Mouse (Mus musculus) liver, embryonic 13.5 days (tissue): ENCODE data around the gene Rimklb. TPM values are rescaled to one million over a fixed set of nuclear protein-coding genes. Genes with fewer than 3 reads are reported as not detected.

ENCODE experiments used
- ATAC-seq: fragments of 200-750 bp; cut with Nextera tagmentation; 2 replicates; pipeline ENCODE4 v1.8.0; 2017; ENCODE audit warnings: low read depth, mild to moderate bottlenecking, moderate number of reproducible peaks, moderate library complexity
- DNase-seq: peaks from one replicate; pipeline ENCODE4 v3.0.0; 2022
- H3K27ac ChIP-seq: fragments of 300-500 bp; sonication (generic); 2 replicates; pipeline ENCODE4 v1.5.1; 2015; ENCODE audit warnings: moderate library complexity, mild to moderate bottlenecking, inconsistent platforms
- H3K27me3 ChIP-seq: fragments of 300-500 bp; sonication (generic); 2 replicates; pipeline ENCODE4 v1.6.1; 2015; ENCODE audit warnings: mild to moderate bottlenecking, inconsistent platforms
- H3K36me3 ChIP-seq: fragments of 300-500 bp; sonication (generic); 2 replicates; pipeline ENCODE4 v1.6.1; 2015; ENCODE audit warnings: mild to moderate bottlenecking, inconsistent platforms
- H3K4me1 ChIP-seq: fragments of 300-500 bp; sonication (generic); replicated peaks from 2 replicates; pipeline ENCODE4 v1.6.1; 2015; ENCODE audit warnings: inconsistent platforms
- H3K4me2 ChIP-seq: fragments of 300-500 bp; sonication (generic); 2 replicates; pipeline ENCODE4 v1.6.1; 2015; ENCODE audit warnings: inconsistent platforms, mild to moderate bottlenecking, moderate library complexity
- H3K4me3 ChIP-seq: fragments of 300-500 bp; sonication (generic); replicated peaks from 2 replicates; pipeline ENCODE4 v1.5.1; 2015; ENCODE audit warnings: mild to moderate bottlenecking, inconsistent platforms
- H3K9ac ChIP-seq: fragments of 300-500 bp; sonication (generic); 2 replicates; pipeline ENCODE4 v1.6.1; 2015; ENCODE audit warnings: mild to moderate bottlenecking, inconsistent platforms
- H3K9me3 ChIP-seq: fragments of 300-500 bp; sonication (generic); replicated peaks from 2 replicates; pipeline ENCODE4 v1.6.1; 2016; ENCODE audit warnings: inconsistent platforms
- WGBS: fragments of 180-500 bp; shearing (Covaris S2); methylation state at CpG from one replicate; pipeline ENCODE4 v1.1.7; 2015; ENCODE audit not compliant: insufficient replicate concordance; 5-methylcytosine and 5-hydroxymethylcytosine counted together
- polyA plus RNA-seq: library from polyadenylated mRNA; unstranded; fragments of >200 nt; fragmentation: Nextera tagmentation; extraction: Ambion mirVana; gene quantifications from 2 replicates; pipeline ENCODE4 v1.2.1, GENCODE M21; 2015

Gene Rimklb
- polyA plus RNA-seq, 1 experiment from 2014 or later: 1.3 TPM

GRCm38 (mm10) chr6:122416347-122416746 lies 82.2 kb downstream of the Rimklb start:
- no peaks in the 10 kb centered on the region for H3K27me3 ChIP-seq
- ATAC-seq (no peak), DNase-seq (no peak)
- H3K9me3 ChIP-seq: no peaks in the 10 kb centered on the region
- H3K36me3 ChIP-seq: no peaks in the 10 kb centered on the region
- H3K9ac ChIP-seq: no peak overlapping the region
- H3K4me3 ChIP-seq: no peak overlapping the region
- 48% methylated on average over 4 of the region's 4 CpGs for WGBS
- peaks cover 11% of the 10 kb centered on the region; the same call in 1 of the 2 replicates for H3K4me1 ChIP-seq
- H3K27ac ChIP-seq: no peak overlapping the region
- no peak overlapping the region for H3K4me2 ChIP-seq

- H3K4me1 ChIP-seq: peaks cover 11% of the 10 kb centered on the region; the same call in 1 of the 2 replicates
- no peak overlapping the region for H3K4me3 ChIP-seq
- no peaks in the 10 kb centered on the region for H3K36me3 ChIP-seq
- 75% methylated on average over 8 of the region's 8 CpGs for WGBS
- no peak overlapping the region for H3K4me2 ChIP-seq
- ATAC-seq (no peak), DNase-seq (no peak)
- H3K27me3 ChIP-seq: no peaks in the 10 kb centered on the region
- no peak overlapping the region for H3K9ac ChIP-seq
- H3K27ac ChIP-seq: no peak overlapping the region
- H3K9me3 ChIP-seq: no peaks in the 10 kb centered on the region
Observed at GRCm38 (mm10) chr6:122411281-122411680, 87.3 kb downstream of the Rimklb start.

GRCm38 (mm10) chr6:122402240-122402639 lies 96.3 kb downstream of the Rimklb start:
- Histone ChIP-seq H3K36me3 (no peaks in the 10 kb centered on the region), H3K9me3 (no peaks in the 10 kb centered on the region), H3K27ac (no peak overlapping the region), H3K27me3 (0 out of 2 replicates have a peak, but pooled peaks cover 7% of the 10 kb centered on the region), H3K4me3 (no peak overlapping the region), H3K9ac (no peak overlapping the region), H3K4me1 (peaks cover 5% of the 10 kb centered on the region; the same call in 1 of the 2 replicates), H3K4me2 (no peak overlapping the region)
- 6% methylated on average over 3 of the region's 3 CpGs for WGBS
- ATAC-seq (no peak), DNase-seq (peak; percentile 34)

GRCm38 (mm10) chr6:122400263-122400662 lies 98.3 kb downstream of the Rimklb start:
- Histone ChIP-seq H3K9ac (no peak overlapping the region), H3K36me3 (peaks cover 3% of the 10 kb centered on the region; the same call in 1 of the 2 replicates), H3K27me3 (0 out of 2 replicates have a peak, but pooled peaks cover 7% of the 10 kb centered on the region), H3K4me2 (no peak overlapping the region), H3K4me3 (no peak overlapping the region), H3K9me3 (0 out of 2 replicates have a peak, but pooled peaks cover 4% of the 10 kb centered on the region), H3K4me1 (peaks cover 19% of the 10 kb centered on the region), H3K27ac (no peak overlapping the region)
- ATAC-seq: no peak
- WGBS: 76% methylated on average over 9 of the region's 9 CpGs
- DNase-seq: no peak

Other genes starting within 250 kb of the Rimklb start
- gene Klrg1, start 215.9 kb downstream of the Rimklb start, polyA plus RNA-seq: not detected in 2 replicates
- 105 and 116 TPM in 2 replicates for gene M6pr, start 190.0 kb downstream of the Rimklb start, polyA plus RNA-seq
- 2.1 and 2.2 TPM in 2 replicates for gene Phc1, start 158.2 kb downstream of the Rimklb start, polyA plus RNA-seq
- gene Mfap5, start 7.1 kb upstream of the Rimklb start, polyA plus RNA-seq: 0.42 and 0.58 TPM in 2 replicates
- not detected in 2 replicates for gene Aicda, start 55.0 kb upstream of the Rimklb start, polyA plus RNA-seq
- 2.8 and 3.8 TPM in 2 replicates for gene Apobec1, start 103.7 kb upstream of the Rimklb start, polyA plus RNA-seq
- gene Gdf3, start 111.3 kb upstream of the Rimklb start, polyA plus RNA-seq: 5.4 and 5.6 TPM in 2 replicates
- gene Dppa3, start 127.6 kb upstream of the Rimklb start, polyA plus RNA-seq: not detected in 2 replicates
- not detected in 2 replicates for gene Nanog, start 208.7 kb upstream of the Rimklb start, polyA plus RNA-seq